Mouse (Mus musculus) embryonic facial prominence, embryonic 14.5 days (tissue): ENCODE results near the gene Ntng1. TPM values are rescaled to one million over a fixed set of nuclear protein-coding genes. Genes with fewer than 3 reads are reported as not detected.

ENCODE experiments used
- ATAC-seq: fragments of 200-750 bp; cut with Nextera tagmentation; 2 replicates; pipeline ENCODE4 v1.8.0; 2017; ENCODE audit warnings: low read depth, moderate number of reproducible peaks, moderate TSS enrichment
- DNase-seq: peaks from one replicate; pipeline ENCODE4 v3.0.0-alpha.2; 2015; ENCODE audit warnings: low spot score
- H3K27ac ChIP-seq: fragments of 300-500 bp; sonication (generic); replicated peaks from 2 replicates; pipeline ENCODE4 v1.5.1; 2014; ENCODE audit warnings: low read depth, mild to moderate bottlenecking, low read length, moderate library complexity
- H3K27me3 ChIP-seq: fragments of 300-500 bp; sonication (generic); replicated peaks from 2 replicates; pipeline ENCODE4 v1.6.1; 2014; ENCODE audit warnings: low read length; ENCODE audit not compliant: control insufficient read depth, insufficient read depth
- H3K36me3 ChIP-seq: fragments of 300-500 bp; sonication (generic); 2 replicates; pipeline ENCODE4 v1.6.1; 2014; ENCODE audit warnings: low read length, mixed read lengths; ENCODE audit not compliant: control insufficient read depth, insufficient read depth
- H3K4me1 ChIP-seq: fragments of 300-500 bp; sonication (generic); 2 replicates; pipeline ENCODE4 v1.6.1; 2014; ENCODE audit warnings: antibody characterized with exemption, low read length; ENCODE audit not compliant: control insufficient read depth, insufficient read depth
- H3K4me2 ChIP-seq: fragments of 300-500 bp; sonication (generic); 2 replicates; pipeline ENCODE4 v1.6.1; 2014; ENCODE audit warnings: low read depth, mild to moderate bottlenecking, low read length, moderate library complexity, mixed read lengths
- H3K4me3 ChIP-seq: fragments of 300-500 bp; sonication (generic); 2 replicates; pipeline ENCODE4 v1.5.1; 2014; ENCODE audit warnings: low read depth, mild to moderate bottlenecking, low read length
- H3K9ac ChIP-seq: fragments of 300-500 bp; sonication (generic); 2 replicates; pipeline ENCODE4 v1.6.1; 2014; ENCODE audit warnings: low read depth, mild to moderate bottlenecking, low read length, moderate library complexity, mixed read lengths
- H3K9me3 ChIP-seq: fragments of 300-500 bp; sonication (generic); 2 replicates; pipeline ENCODE4 v1.6.1; 2016; ENCODE audit warnings: low read length; ENCODE audit not compliant: control insufficient read depth
- WGBS: fragments of 180-500 bp; shearing (Covaris S2); extraction: QIAGEN DNeasy Blood & Tissue Kit; methylation state at CpG from one replicate; pipeline ENCODE4 v1.1.7; 2014; 5-methylcytosine and 5-hydroxymethylcytosine counted together
- polyA plus RNA-seq: library from polyadenylated mRNA; unstranded; fragments of >200 nt; fragmentation: Nextera tagmentation; extraction: Ambion mirVana; gene quantifications from 2 replicates; pipeline ENCODE4 v1.2.1, GENCODE M21; 2014

The Ntng1 gene
- polyA plus RNA-seq, 1 experiment from 2014 or later: 3.8 TPM

DNA sequence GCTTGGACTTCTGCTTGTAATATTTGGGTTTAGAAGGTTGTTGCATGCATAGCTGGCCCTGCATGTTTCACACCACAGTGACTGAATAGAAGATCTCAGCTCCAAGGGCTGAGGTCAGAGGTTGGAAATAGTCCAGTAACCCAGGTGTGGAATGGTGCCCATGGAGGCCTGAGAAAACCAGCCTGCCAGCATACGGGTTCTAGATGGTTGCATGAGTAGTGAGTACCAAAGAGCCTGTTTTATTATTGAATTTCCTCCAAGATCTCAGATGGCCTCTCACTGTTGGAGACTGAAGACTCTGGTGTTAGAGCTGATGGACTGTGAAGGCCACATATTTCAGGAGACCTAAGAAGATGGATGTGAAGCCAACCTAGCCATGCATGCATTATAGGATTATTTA lies 285.5 kb downstream of the Ntng1 start:
- 86% methylated on average over 1 of the region's 1 CpGs for WGBS
- H3K27me3 ChIP-seq: no peaks in the 10 kb centered on the region
- no peak overlapping the region for H3K4me3 ChIP-seq
- DNase-seq: no peak
- ATAC-seq: no peak
- no peaks in the 10 kb centered on the region for H3K9me3 ChIP-seq
- no peak overlapping the region for H3K4me2 ChIP-seq
- no peaks in the 10 kb centered on the region for H3K36me3 ChIP-seq
- no peaks in the 10 kb centered on the region for H3K4me1 ChIP-seq
- no peak overlapping the region for H3K9ac ChIP-seq
- H3K27ac ChIP-seq: no peak overlapping the region

GRCm38 (mm10) chr3:109854449-109855155 lies 289.2 kb downstream of the Ntng1 start:
- ATAC-seq: no peak
- WGBS: 80% methylated on average over 9 of the region's 9 CpGs
- no peak overlapping the region for H3K9ac ChIP-seq
- no peaks in the 10 kb centered on the region for H3K27me3 ChIP-seq
- H3K4me2 ChIP-seq: no peak overlapping the region
- DNase-seq: no peak
- no peak overlapping the region for H3K27ac ChIP-seq
- no peaks in the 10 kb centered on the region for H3K9me3 ChIP-seq
- no peak overlapping the region for H3K4me3 ChIP-seq
- H3K36me3 ChIP-seq: no peaks in the 10 kb centered on the region
- no peaks in the 10 kb centered on the region for H3K4me1 ChIP-seq

DNA sequence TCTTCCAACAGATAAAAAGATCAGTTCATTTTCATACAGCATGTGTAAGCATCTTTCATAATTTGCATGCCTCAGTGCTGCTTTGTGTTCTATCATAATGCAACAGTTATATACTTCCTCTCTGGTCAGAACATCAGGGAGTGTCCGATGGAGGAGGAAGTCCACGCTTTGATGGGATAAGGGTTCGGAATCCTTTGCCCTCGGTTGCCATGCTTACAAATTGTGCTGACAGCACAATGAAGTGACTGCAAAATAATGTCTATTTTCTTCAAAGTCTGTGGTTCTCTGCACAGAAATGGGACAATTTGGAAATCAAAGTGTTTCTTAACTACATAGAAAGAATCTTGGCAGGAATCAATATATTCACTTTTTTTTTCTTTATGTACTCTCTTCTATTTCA lies 297.2 kb downstream of the Ntng1 start:
- DNase-seq (no peak), ATAC-seq (no peak)
- no peak overlapping the region for H3K9ac ChIP-seq
- H3K36me3 ChIP-seq: no peaks in the 10 kb centered on the region
- no peaks in the 10 kb centered on the region for H3K27me3 ChIP-seq
- no peak overlapping the region for H3K27ac ChIP-seq
- no peak overlapping the region for H3K4me3 ChIP-seq
- no peaks in the 10 kb centered on the region for H3K9me3 ChIP-seq
- H3K4me2 ChIP-seq: no peak overlapping the region
- H3K4me1 ChIP-seq: no peaks in the 10 kb centered on the region
- WGBS: 82% methylated on average over 4 of the region's 4 CpGs

- H3K9me3 ChIP-seq: no peaks in the 10 kb centered on the region
- no peaks in the 10 kb centered on the region for H3K4me1 ChIP-seq
- H3K9ac ChIP-seq: no peak overlapping the region
- WGBS: 100% methylated on average over 1 of the region's 1 CpGs
- no peak overlapping the region for H3K4me3 ChIP-seq
- DNase-seq (no peak), ATAC-seq (no peak)
- H3K27me3 ChIP-seq: no peaks in the 10 kb centered on the region
- no peak overlapping the region for H3K27ac ChIP-seq
- H3K4me2 ChIP-seq: no peak overlapping the region
- no peaks in the 10 kb centered on the region for H3K36me3 ChIP-seq
Measured at GRCm38 (mm10) chr3:109825806-109826205, 318.0 kb downstream of the Ntng1 start.

GRCm38 (mm10) chr3:109822803-109823474 lies 320.9 kb downstream of the Ntng1 start:
- DNase-seq (no peak), ATAC-seq (no peak)
- H3K4me1 ChIP-seq: no peaks in the 10 kb centered on the region
- no peaks in the 10 kb centered on the region for H3K9me3 ChIP-seq
- H3K4me2 ChIP-seq: no peak overlapping the region
- 83% methylated on average over 2 of the region's 2 CpGs for WGBS
- no peaks in the 10 kb centered on the region for H3K27me3 ChIP-seq
- H3K27ac ChIP-seq: no peak overlapping the region
- no peak overlapping the region for H3K4me3 ChIP-seq
- H3K9ac ChIP-seq: no peak overlapping the region
- H3K36me3 ChIP-seq: no peaks in the 10 kb centered on the region

DNA sequence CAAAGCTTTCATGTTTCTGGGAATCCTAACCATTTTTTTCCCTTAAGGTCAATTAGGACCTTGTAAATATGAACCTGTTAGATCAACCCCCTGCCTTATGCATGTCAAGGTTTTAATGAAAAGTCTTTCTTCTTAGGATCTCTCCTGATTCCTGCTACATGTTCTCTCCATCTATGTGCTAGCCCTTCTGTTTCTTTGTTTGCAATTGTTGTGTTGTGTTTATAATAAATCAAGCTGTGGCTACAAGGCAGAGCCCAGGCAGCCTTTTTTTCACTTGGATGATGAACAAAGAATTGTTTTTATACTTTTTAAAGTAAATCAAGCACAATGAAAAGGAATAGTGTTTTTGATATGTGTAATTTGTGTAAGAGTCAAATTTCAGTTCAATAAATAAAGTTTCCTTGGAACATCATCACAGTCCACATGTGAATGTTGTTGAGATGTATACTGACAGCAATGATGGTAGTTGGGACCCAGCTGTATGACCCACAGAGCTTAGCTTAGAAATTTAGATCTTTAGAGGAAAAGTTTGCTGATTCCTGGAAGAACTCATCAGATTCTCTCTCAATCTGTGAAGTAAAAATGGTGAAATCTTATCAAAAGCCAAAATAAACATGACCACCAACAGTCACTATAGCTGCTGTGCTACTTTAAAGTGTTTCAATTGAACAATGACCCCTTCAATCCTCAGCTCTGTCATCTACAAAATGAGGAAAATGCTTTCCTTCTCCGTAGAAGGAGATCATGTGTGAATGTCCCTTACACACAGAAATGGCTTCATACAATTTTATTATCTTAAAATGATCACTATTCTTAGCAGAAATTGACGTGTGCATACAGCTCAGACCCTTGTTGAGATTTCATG lies 324.8 kb downstream of the Ntng1 start:
- Histone ChIP-seq H3K9ac (no peak overlapping the region), H3K27ac (no peak overlapping the region), H3K4me2 (no peak overlapping the region), H3K27me3 (no peaks in the 10 kb centered on the region), H3K36me3 (no peaks in the 10 kb centered on the region), H3K4me3 (no peak overlapping the region), H3K9me3 (no peaks in the 10 kb centered on the region), H3K4me1 (no peaks in the 10 kb centered on the region)
- WGBS: 68% methylated on average over 2 of the region's 2 CpGs
- DNase-seq (no peak), ATAC-seq (no peak)

GRCm38 (mm10) chr3:109809065-109809464 lies 334.7 kb downstream of the Ntng1 start:
- DNase-seq (no peak), ATAC-seq (no peak)
- no peaks in the 10 kb centered on the region for H3K9me3 ChIP-seq
- H3K36me3 ChIP-seq: no peaks in the 10 kb centered on the region
- H3K4me2 ChIP-seq: no peak overlapping the region
- 80% methylated on average over 1 of the region's 1 CpGs for WGBS
- no peaks in the 10 kb centered on the region for H3K27me3 ChIP-seq
- no peaks in the 10 kb centered on the region for H3K4me1 ChIP-seq
- no peak overlapping the region for H3K4me3 ChIP-seq
- H3K9ac ChIP-seq: no peak overlapping the region
- H3K27ac ChIP-seq: no peak overlapping the region

GRCm38 (mm10) chr3:109807211-109807934 lies 336.4 kb downstream of the Ntng1 start:
- H3K27ac ChIP-seq: no peak overlapping the region
- H3K4me2 ChIP-seq: no peak overlapping the region
- DNase-seq (no peak), ATAC-seq (no peak)
- H3K9ac ChIP-seq: no peak overlapping the region
- no peaks in the 10 kb centered on the region for H3K4me1 ChIP-seq
- no peaks in the 10 kb centered on the region for H3K27me3 ChIP-seq
- H3K36me3 ChIP-seq: no peaks in the 10 kb centered on the region
- no peak overlapping the region for H3K4me3 ChIP-seq
- H3K9me3 ChIP-seq: no peaks in the 10 kb centered on the region
- 76% methylated on average over 6 of the region's 6 CpGs for WGBS
